Mouse (Mus musculus) E14TG2a.4 (cell line): ENCODE results near the gene Glud1.

Experiments used
- H3K27me3 ChIP-seq: 2 replicates; pipeline ENCODE4 v1.6.1; 2014; ENCODE audit warnings: low read length, control low read depth; ENCODE audit not compliant: insufficient read depth
- H3K36me3 ChIP-seq: 2 replicates; pipeline ENCODE4 v1.6.1; 2014; ENCODE audit warnings: low read length, control low read depth; ENCODE audit not compliant: insufficient read depth
- H3K4me1 ChIP-seq: replicated peaks from 2 replicates; pipeline ENCODE4 v1.6.1; 2014; ENCODE audit warnings: low read depth, low read length, control low read depth
- H3K4me3 ChIP-seq: replicated peaks from 2 replicates; pipeline ENCODE4 v1.5.1; 2014; ENCODE audit warnings: mild to moderate bottlenecking, low read length
- H3K9me3 ChIP-seq: 2 replicates; pipeline ENCODE4 v1.6.1; 2014; ENCODE audit warnings: low read length, control low read depth
- CTCF ChIP-seq: conservative IDR thresholded peaks from 2 replicates; pipeline ENCODE4 v1.5.1; 2014; ENCODE audit warnings: low read length
- NANOG ChIP-seq: IDR thresholded peaks from 2 replicates; pipeline ENCODE4 v1.6.1; 2014; ENCODE audit warnings: borderline replicate concordance, low read length, mixed read lengths
- POU5F1 ChIP-seq: IDR thresholded peaks from 2 replicates; pipeline ENCODE4 v1.6.1; 2014; ENCODE audit warnings: low read length, borderline replicate concordance

The Glud1 gene

GRCm38 (mm10) chr14:34316346-34316745 is 5.8 kb downstream of the Glud1 start:
- Histone ChIP-seq H3K36me3 (peaks cover 67% of the 10 kb centered on the region), H3K4me1 (peaks cover 68% of the 10 kb centered on the region), H3K4me3 (peak overlapping the region; percentile 27; the same call in 1 of the 2 replicates), H3K27me3 (no peaks in the 10 kb centered on the region), H3K9me3 (no peaks in the 10 kb centered on the region)
- no peak for TF ChIP-seq CTCF
- peak; percentile 71; the same call in 1 of the 2 replicates for TF ChIP-seq NANOG

- H3K27me3 ChIP-seq, result no peaks in the 10 kb centered on the region
- peak overlapping the region; percentile 3; the same call in 1 of the 2 replicates for H3K4me3 ChIP-seq
- H3K36me3 ChIP-seq, result peaks cover 72% of the 10 kb centered on the region
- H3K9me3 ChIP-seq, result no peaks in the 10 kb centered on the region
- H3K4me1 ChIP-seq, result peaks cover 64% of the 10 kb centered on the region
- TF ChIP-seq CTCF (no peak), POU5F1 (no peak), NANOG (no peak)
Measured at GRCm38 (mm10) chr14:34317431-34317830, 6.9 kb downstream of the Glud1 start.

- Histone ChIP-seq H3K4me1 (peaks cover 64% of the 10 kb centered on the region), H3K4me3 (no peak overlapping the region), H3K36me3 (peaks cover 72% of the 10 kb centered on the region), H3K27me3 (no peaks in the 10 kb centered on the region), H3K9me3 (no peaks in the 10 kb centered on the region)
- no peak for TF ChIP-seq CTCF
Measured at GRCm38 (mm10) chr14:34318113-34318512, 7.6 kb downstream of the Glud1 start.

GRCm38 (mm10) chr14:34323576-34324085 is 13.1 kb downstream of the Glud1 start:
- Histone ChIP-seq H3K4me3 (peak overlapping the region; percentile 26; the same call in 1 of the 2 replicates), H3K9me3 (no peaks in the 10 kb centered on the region), H3K36me3 (peaks cover 86% of the 10 kb centered on the region), H3K4me1 (peaks cover 29% of the 10 kb centered on the region), H3K27me3 (no peaks in the 10 kb centered on the region)
- no peak for TF ChIP-seq POU5F1
- no peak for TF ChIP-seq CTCF
- TF ChIP-seq NANOG, result no peak

GRCm38 (mm10) chr14:34326606-34327005 is 16.1 kb downstream of the Glud1 start:
- H3K9me3 ChIP-seq, result no peaks in the 10 kb centered on the region
- peaks cover 86% of the 10 kb centered on the region for H3K36me3 ChIP-seq
- no peak for TF ChIP-seq CTCF
- TF ChIP-seq POU5F1, result no peak
- no peak for TF ChIP-seq NANOG
- H3K27me3 ChIP-seq, result no peaks in the 10 kb centered on the region
- H3K4me1 ChIP-seq, result peaks cover 20% of the 10 kb centered on the region
- no peak overlapping the region for H3K4me3 ChIP-seq

GRCm38 (mm10) chr14:34327618-34328017 is 17.1 kb downstream of the Glud1 start:
- H3K36me3 ChIP-seq, result peaks cover 94% of the 10 kb centered on the region
- peaks cover 18% of the 10 kb centered on the region for H3K4me1 ChIP-seq
- TF ChIP-seq CTCF (no peak), NANOG (no peak), POU5F1 (no peak)
- H3K27me3 ChIP-seq, result no peaks in the 10 kb centered on the region
- no peak overlapping the region for H3K4me3 ChIP-seq
- no peaks in the 10 kb centered on the region for H3K9me3 ChIP-seq

- H3K36me3 ChIP-seq, result peaks cover 97% of the 10 kb centered on the region
- H3K4me3 ChIP-seq, result no peak overlapping the region
- TF ChIP-seq CTCF (no peak), NANOG (no peak), POU5F1 (no peak)
Measured at GRCm38 (mm10) chr14:34330657-34331158, 20.2 kb downstream of the Glud1 start.

GRCm38 (mm10) chr14:34331886-34332285 is 21.4 kb downstream of the Glud1 start:
- TF ChIP-seq POU5F1 (no peak), CTCF (no peak), NANOG (no peak)

More at GRCm38 (mm10) chr14:34330657-34331158, 20.2 kb downstream of the Glud1 start:
- Histone ChIP-seq H3K27me3 (no peaks in the 10 kb centered on the region), H3K9me3 (no peaks in the 10 kb centered on the region), H3K4me1 (no peaks in the 10 kb centered on the region; the same call in 1 of the 2 replicates)

GRCm38 (mm10) chr14:34332476-34332875 is 21.9 kb downstream of the Glud1 start:
- Histone ChIP-seq H3K9me3 (no peaks in the 10 kb centered on the region), H3K4me3 (no peak overlapping the region)
- TF ChIP-seq CTCF (no peak), NANOG (no peak), POU5F1 (no peak)

More at GRCm38 (mm10) chr14:34331886-34332285, 21.4 kb downstream of the Glud1 start:
- Histone ChIP-seq H3K36me3 (peaks cover 97% of the 10 kb centered on the region), H3K4me3 (no peak overlapping the region), H3K27me3 (no peaks in the 10 kb centered on the region), H3K4me1 (no peaks in the 10 kb centered on the region; the same call in 1 of the 2 replicates), H3K9me3 (no peaks in the 10 kb centered on the region)

More at GRCm38 (mm10) chr14:34332476-34332875, 21.9 kb downstream of the Glud1 start:
- Histone ChIP-seq H3K36me3 (peaks cover 97% of the 10 kb centered on the region), H3K4me1 (no peaks in the 10 kb centered on the region; the same call in 1 of the 2 replicates), H3K27me3 (no peaks in the 10 kb centered on the region)
